Comparison of ENCODE assay signal across 23 mouse cellular contexts in the genomic region with DNA sequence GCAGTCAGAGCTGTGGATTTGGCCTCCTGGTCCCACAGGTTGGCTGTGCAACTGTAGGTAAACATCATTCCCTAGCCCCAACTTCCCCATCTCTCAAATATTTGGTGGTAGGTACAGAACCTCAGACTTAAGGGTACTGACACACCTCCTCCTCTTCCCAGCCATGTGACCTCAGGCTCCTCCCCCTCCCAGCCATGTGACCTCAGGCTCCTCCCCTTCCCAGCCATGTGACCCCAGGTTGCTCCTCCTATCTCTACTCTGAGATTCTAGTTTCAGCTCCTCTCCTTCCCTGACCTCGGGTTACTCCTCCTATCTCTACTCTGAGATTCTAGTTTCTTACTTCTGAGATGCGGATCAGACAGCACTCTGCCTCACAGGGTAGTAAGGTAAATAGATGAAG.
DNase-seq lines count a peak whose midpoint lies in the region; ATAC-seq and TF ChIP-seq lines count a peak whose summit lies in the region.
"Had no signal": no experiment of that assay in that cellular context is flagged by ENCODE, and none has a peak within 500 bp of the region (broad histone marks: within the 10 kb centered on the region; RNA-seq: fewer than 3 reads in every experiment).

No protein-coding gene starts in this region.

- H3K4me2 ChIP-seq in lung, embryonic 15.5 days: no peak overlapping the region
- H3K4me2 ChIP-seq: forebrain, embryonic 13.5 days; heart, embryonic 15.5 days; liver, embryonic 13.5 days; neural tube, embryonic 13.5 days had no signal

- no peak overlapping the region for H3K27ac ChIP-seq in lung, embryonic 15.5 days
- no peak overlapping the region for H3K27ac ChIP-seq in ES-E14 (ENCODE audit: insufficient read depth, low read depth, low read length, poor library complexity, severe bottlenecking)
- H3K27ac ChIP-seq in bone marrow macrophage, adult 2 months (ENCODE audit: insufficient read depth, low read depth, low read length): peak overlapping the region; percentile 38; the same call in 1 of the 2 replicates
- H3K27ac ChIP-seq: forebrain, embryonic 13.5 days; heart, embryonic 10.5 days; heart, embryonic 15.5 days; liver, embryonic 13.5 days; midbrain, embryonic 10.5 days; neural tube, embryonic 13.5 days had no signal

- no peak for TF ChIP-seq POLR2A in bone marrow macrophage, adult 2 months (IDR thresholded peaks at IDR 0.05; ENCODE audit: borderline replicate concordance, low read depth, low read length)

- DNase-seq in lung, postnatal 4 days: no peak
- peak; percentile 12 for DNase-seq in ES-E14 (ENCODE audit: low read depth, low spot score)
- DNase-seq in gastrocnemius, postnatal 25 days: no peak
- DNase-seq in thymus, adult 18-20 months: no peak
- no peak for DNase-seq in ovary, adult 18-20 months (ENCODE audit: low spot score)
- DNase-seq: adrenal gland, adult 8-10 months; cerebellum, adult 8-10 months; cerebellum, postnatal 36 days; gastrocnemius, postnatal 10 days; layer of hippocampus, adult 9-11 months; liver, embryonic 13.5 days; lung, adult 18-20 months; lung, postnatal 10 days; thymus, postnatal 25 days had no signal

- ATAC-seq in lung, embryonic 15.5 days (ENCODE audit: borderline replicate concordance, extremely low read depth, low FRiP score, low TSS enrichment): peak; percentile 31; the same call in 1 of the 2 replicates
- ATAC-seq: forebrain, embryonic 13.5 days; intestine, postnatal 0 days; midbrain, embryonic 16.5 days had no signal

- H3K27me3 ChIP-seq in lung, embryonic 15.5 days: no peaks in the 10 kb centered on the region
- H3K27me3 ChIP-seq: forebrain, embryonic 13.5 days; heart, embryonic 15.5 days; liver, embryonic 13.5 days; neural tube, embryonic 13.5 days had no signal

- no peaks in the 10 kb centered on the region for H3K36me3 ChIP-seq in lung, embryonic 15.5 days
- H3K36me3 ChIP-seq in ES-E14 (ENCODE audit: control insufficient read depth, insufficient read depth, low read length, poor library complexity, severe bottlenecking): no peaks in the 10 kb centered on the region
- H3K36me3 ChIP-seq: heart, embryonic 10.5 days; heart, embryonic 15.5 days; liver, embryonic 13.5 days; midbrain, embryonic 10.5 days; neural tube, embryonic 13.5 days had no signal

- WGBS in lung, embryonic 15.5 days: 72% methylated on average over 2 of the region's 2 CpGs

- H3K9me3 ChIP-seq in lung, embryonic 15.5 days: no peaks in the 10 kb centered on the region
- H3K9me3 ChIP-seq in ES-E14 (ENCODE audit: control insufficient read depth, insufficient read depth, low read depth, low read length): no peaks in the 10 kb centered on the region
- H3K9me3 ChIP-seq: forebrain, embryonic 13.5 days; heart, embryonic 10.5 days; heart, embryonic 15.5 days; liver, embryonic 13.5 days; midbrain, embryonic 10.5 days; neural tube, embryonic 13.5 days had no signal

- H3K4me3 ChIP-seq in lung, embryonic 15.5 days: no peak overlapping the region
- no peak overlapping the region for H3K4me3 ChIP-seq in ES-E14 (ENCODE audit: insufficient read depth in 1 of 2, low read depth in 1 of 2, low read length in 2 of 2, poor library complexity in 1 of 2, severe bottlenecking in 1 of 2)
- H3K4me3 ChIP-seq in bone marrow macrophage, adult 2 months (ENCODE audit: insufficient read depth, low read length): no peak overlapping the region
- H3K4me3 ChIP-seq: forebrain, embryonic 13.5 days; heart, embryonic 10.5 days; heart, embryonic 15.5 days; liver, embryonic 13.5 days; midbrain, embryonic 10.5 days; neural tube, embryonic 13.5 days had no signal

- no peak for TF ChIP-seq CTCF in bone marrow macrophage, adult 2 months (IDR thresholded peaks at IDR 0.05; ENCODE audit: low read depth, low read length)

- H3K9ac ChIP-seq in lung, embryonic 15.5 days: no peak overlapping the region
- H3K9ac ChIP-seq in ES-E14 (ENCODE audit: insufficient read depth, low read depth, low read length, poor library complexity, severe bottlenecking): no peak overlapping the region
- H3K9ac ChIP-seq: forebrain, embryonic 13.5 days; heart, embryonic 15.5 days; liver, embryonic 13.5 days; neural tube, embryonic 13.5 days had no signal

- in situ Hi-C loops in ES-E14 (cut with MboI; ENCODE audit: low sequenced_read_pairs in 2 of 2, unreplicated experiment in 2 of 2): no loop called here

- no peaks in the 10 kb centered on the region for H3K4me1 ChIP-seq in lung, embryonic 15.5 days
- H3K4me1 ChIP-seq in ES-E14 (ENCODE audit: control insufficient read depth in 2 of 2, insufficient read depth in 2 of 2, low read length in 2 of 2, poor library complexity in 1 of 2): no peaks in the 10 kb centered on the region
- H3K4me1 ChIP-seq in bone marrow macrophage, adult 2 months (ENCODE audit: control insufficient read depth, insufficient read depth, low read length): peaks cover 44% of the 10 kb centered on the region
- H3K4me1 ChIP-seq: heart, embryonic 15.5 days; liver, embryonic 13.5 days had no signal

TF ChIP-seq in ES-E14, 5 proteins besides CTCF, POLR2A, EP300 and RAD21:
- TF ChIP-seq ZC3H11A (IDR thresholded peaks at IDR 0.05; ENCODE audit: borderline replicate concordance, low read depth, low read length) (no peak), ZNF384 (IDR thresholded peaks at IDR 0.05; ENCODE audit: low read depth, low read length) (no peak), CHD2 (IDR thresholded peaks at IDR 0.05; ENCODE audit: low read depth, low read length) (no peak), MAFK (IDR thresholded peaks at IDR 0.05; ENCODE audit: insufficient read depth, low read depth, low read length) (no peak), HCFC1 (IDR thresholded peaks at IDR 0.05; ENCODE audit: borderline replicate concordance, insufficient read depth, low read length) (no peak)
